Mouse (Mus musculus) kidney, embryonic 14.5 days (tissue): ENCODE results near the gene Utp14a. TPM values are rescaled to one million over a fixed set of nuclear protein-coding genes. Genes with fewer than 3 reads are reported as not detected.

ENCODE experiments used
- polyA plus RNA-seq: library from polyadenylated mRNA; unstranded; fragments of >200 nt; fragmentation: Nextera tagmentation; extraction: Ambion mirVana; gene quantifications from 2 replicates; pipeline ENCODE4 v1.2.1, GENCODE M21; 2014

Gene Utp14a
- polyA plus RNA-seq, 1 experiment from 2014 or later: 20.3 TPM

Other genes starting within 250 kb of the Utp14a start
- 4.0 and 4.7 TPM in 2 replicates for gene Apln, start 222.0 kb upstream of the Utp14a start, polyA plus RNA-seq
- gene Xpnpep2, start 148.1 kb upstream of the Utp14a start, polyA plus RNA-seq: 2.3 and 3.5 TPM in 2 replicates
- 1.2 and 1.4 TPM in 2 replicates for gene Sash3, start 110.4 kb upstream of the Utp14a start, polyA plus RNA-seq
- gene Zdhhc9, start 48.0 kb upstream of the Utp14a start, polyA plus RNA-seq: 5.2 and 5.3 TPM in 2 replicates
- gene Bcorl1, start 84.5 kb downstream of the Utp14a start, polyA plus RNA-seq: 6.1 and 10.1 TPM in 2 replicates
- gene Elf4, start 206.3 kb downstream of the Utp14a start, polyA plus RNA-seq: 4.1 and 8.3 TPM in 2 replicates